Mouse (Mus musculus) intestine, embryonic 15.5 days (tissue): Measurements from ENCODE around the gene Nfkb1. TPM values are rescaled to one million over a fixed set of nuclear protein-coding genes. Genes with fewer than 3 reads are reported as not detected.

Experiments
- ATAC-seq: fragments of 200-750 bp; cut with Nextera tagmentation; 2 replicates; pipeline ENCODE4 v1.8.0; 2017; ENCODE audit warnings: moderate TSS enrichment, moderate library complexity
- H3K27ac ChIP-seq: fragments of 300-500 bp; sonication (generic); 2 replicates; pipeline ENCODE4 v1.5.1; 2015; ENCODE audit warnings: mild to moderate bottlenecking, inconsistent platforms
- H3K27me3 ChIP-seq: fragments of 300-500 bp; sonication (generic); replicated peaks from 2 replicates; pipeline ENCODE4 v1.6.1; 2015; ENCODE audit warnings: inconsistent platforms
- H3K36me3 ChIP-seq: fragments of 300-500 bp; sonication (generic); 2 replicates; pipeline ENCODE4 v1.6.1; 2015; ENCODE audit warnings: inconsistent platforms
- H3K4me1 ChIP-seq: fragments of 300-500 bp; sonication (generic); replicated peaks from 2 replicates; pipeline ENCODE4 v1.6.1; 2015; ENCODE audit warnings: inconsistent platforms
- H3K4me2 ChIP-seq: fragments of 300-500 bp; sonication (generic); replicated peaks from 2 replicates; pipeline ENCODE4 v1.6.1; 2015; ENCODE audit warnings: mild to moderate bottlenecking, inconsistent platforms
- H3K4me3 ChIP-seq: fragments of 300-500 bp; sonication (generic); replicated peaks from 2 replicates; pipeline ENCODE4 v1.5.1; 2015; ENCODE audit warnings: inconsistent platforms
- H3K9ac ChIP-seq: fragments of 300-500 bp; sonication (generic); 2 replicates; pipeline ENCODE4 v1.6.1; 2015; ENCODE audit warnings: inconsistent platforms
- H3K9me3 ChIP-seq: fragments of 300-500 bp; sonication (generic); 2 replicates; pipeline ENCODE4 v1.6.1; 2016; ENCODE audit warnings: inconsistent platforms
- WGBS: fragments of 180-500 bp; shearing (Covaris S2); methylation state at CpG from one replicate; pipeline ENCODE4 v1.1.7; 2015; 5-methylcytosine and 5-hydroxymethylcytosine counted together
- polyA plus RNA-seq: library from polyadenylated mRNA; unstranded; fragments of >200 nt; fragmentation: Nextera tagmentation; extraction: Ambion mirVana; gene quantifications from 2 replicates; pipeline ENCODE4 v1.2.1, GENCODE M21; 2015

Nfkb1 gene
- polyA plus RNA-seq, 1 experiment from 2014 or later: 19.7 TPM

- WGBS: 92% methylated on average over 4 of the region's 4 CpGs
- ATAC-seq: no peak
- 0 out of 2 replicates have a peak, but pooled peaks cover 7% of the 10 kb centered on the region for H3K36me3 ChIP-seq
Measured at GRCm38 (mm10) chr3:135656156-135656555, 35.2 kb downstream of the Nfkb1 start.

GRCm38 (mm10) chr3:135650773-135651555 is 40.4 kb downstream of the Nfkb1 start:
- no peaks in the 10 kb centered on the region for H3K4me1 ChIP-seq
- no peak overlapping the region for H3K4me2 ChIP-seq
- WGBS: 84% methylated on average over 15 of the region's 15 CpGs
- no peaks in the 10 kb centered on the region for H3K9me3 ChIP-seq
- no peaks in the 10 kb centered on the region for H3K27me3 ChIP-seq
- H3K36me3 ChIP-seq: 0 out of 2 replicates have a peak, but pooled peaks cover 10% of the 10 kb centered on the region
- H3K9ac ChIP-seq: no peak overlapping the region
- no peak for ATAC-seq
- H3K4me3 ChIP-seq: no peak overlapping the region
- no peak overlapping the region for H3K27ac ChIP-seq

More at GRCm38 (mm10) chr3:135656156-135656555, 35.2 kb downstream of the Nfkb1 start:
- H3K4me1 ChIP-seq: no peaks in the 10 kb centered on the region
- no peak overlapping the region for H3K27ac ChIP-seq
- H3K4me3 ChIP-seq: no peak overlapping the region
- H3K27me3 ChIP-seq: no peaks in the 10 kb centered on the region
- H3K9ac ChIP-seq: no peak overlapping the region
- H3K9me3 ChIP-seq: no peaks in the 10 kb centered on the region
- no peak overlapping the region for H3K4me2 ChIP-seq

- no peak overlapping the region for H3K27ac ChIP-seq
- H3K4me2 ChIP-seq: no peak overlapping the region
- 0 out of 2 replicates have a peak, but pooled peaks cover 15% of the 10 kb centered on the region for H3K36me3 ChIP-seq
- no peaks in the 10 kb centered on the region for H3K4me1 ChIP-seq
- H3K4me3 ChIP-seq: no peak overlapping the region
- WGBS: 80% methylated on average over 10 of the region's 10 CpGs
- no peak for ATAC-seq
- H3K9me3 ChIP-seq: no peaks in the 10 kb centered on the region
- H3K27me3 ChIP-seq: no peaks in the 10 kb centered on the region
- no peak overlapping the region for H3K9ac ChIP-seq
Measured at GRCm38 (mm10) chr3:135649809-135650208, 41.5 kb downstream of the Nfkb1 start.

- H3K27ac ChIP-seq: no peak overlapping the region
- WGBS: 90% methylated on average over 8 of the region's 8 CpGs
- ATAC-seq: no peak
- H3K9me3 ChIP-seq: no peaks in the 10 kb centered on the region
- H3K4me1 ChIP-seq: no peaks in the 10 kb centered on the region
- H3K4me2 ChIP-seq: no peak overlapping the region
- no peaks in the 10 kb centered on the region for H3K27me3 ChIP-seq
- no peak overlapping the region for H3K9ac ChIP-seq
- no peak overlapping the region for H3K4me3 ChIP-seq
- 0 out of 2 replicates have a peak, but pooled peaks cover 11% of the 10 kb centered on the region for H3K36me3 ChIP-seq
Measured at GRCm38 (mm10) chr3:135648501-135648900, 42.8 kb downstream of the Nfkb1 start.

- no peak overlapping the region for H3K9ac ChIP-seq
- H3K36me3 ChIP-seq: 0 out of 2 replicates have a peak, but pooled peaks cover 8% of the 10 kb centered on the region
- no peak overlapping the region for H3K4me2 ChIP-seq
- no peak for ATAC-seq
- no peaks in the 10 kb centered on the region for H3K4me1 ChIP-seq
- H3K4me3 ChIP-seq: no peak overlapping the region
- WGBS: 100% methylated on average over 1 of the region's 1 CpGs
- H3K27ac ChIP-seq: no peak overlapping the region
- H3K9me3 ChIP-seq: no peaks in the 10 kb centered on the region
- no peaks in the 10 kb centered on the region for H3K27me3 ChIP-seq
Measured at GRCm38 (mm10) chr3:135646622-135647021, 44.7 kb downstream of the Nfkb1 start.

- H3K27ac ChIP-seq: no peak overlapping the region
- H3K4me3 ChIP-seq: no peak overlapping the region
- H3K27me3 ChIP-seq: no peaks in the 10 kb centered on the region
- H3K9me3 ChIP-seq: no peaks in the 10 kb centered on the region
- H3K4me1 ChIP-seq: no peaks in the 10 kb centered on the region
- H3K36me3 ChIP-seq: 0 out of 2 replicates have a peak, but pooled peaks cover 8% of the 10 kb centered on the region
- H3K4me2 ChIP-seq: no peak overlapping the region
- H3K9ac ChIP-seq: no peak overlapping the region
- 87% methylated on average over 3 of the region's 3 CpGs for WGBS
- ATAC-seq: no peak
Measured at GRCm38 (mm10) chr3:135644971-135645370, 46.4 kb downstream of the Nfkb1 start.

- Histone ChIP-seq H3K36me3 (0 out of 2 replicates have a peak, but pooled peaks cover 8% of the 10 kb centered on the region), H3K27ac (no peak overlapping the region), H3K9ac (no peak overlapping the region), H3K27me3 (no peaks in the 10 kb centered on the region), H3K4me2 (no peak overlapping the region), H3K9me3 (no peaks in the 10 kb centered on the region), H3K4me3 (no peak overlapping the region), H3K4me1 (0 out of 2 replicates have a peak, but pooled peaks cover 8% of the 10 kb centered on the region)
- peak; percentile 67 for ATAC-seq
- WGBS: 43% methylated on average over 4 of the region's 4 CpGs
Measured at GRCm38 (mm10) chr3:135641623-135641915, 49.8 kb downstream of the Nfkb1 start.

- Histone ChIP-seq H3K27me3 (no peaks in the 10 kb centered on the region), H3K4me2 (no peak overlapping the region), H3K36me3 (0 out of 2 replicates have a peak, but pooled peaks cover 6% of the 10 kb centered on the region), H3K4me3 (no peak overlapping the region), H3K4me1 (0 out of 2 replicates have a peak, but pooled peaks cover 8% of the 10 kb centered on the region), H3K27ac (no peak overlapping the region), H3K9me3 (no peaks in the 10 kb centered on the region), H3K9ac (no peak overlapping the region)
- WGBS: 78% methylated on average over 16 of the region's 16 CpGs
- ATAC-seq: peak; percentile 50
Measured at GRCm38 (mm10) chr3:135640856-135641622, 50.3 kb downstream of the Nfkb1 start.

GRCm38 (mm10) chr3:135640203-135640602 is 51.1 kb downstream of the Nfkb1 start:
- 0 out of 2 replicates have a peak, but pooled peaks cover 8% of the 10 kb centered on the region for H3K4me1 ChIP-seq
- no peak overlapping the region for H3K4me3 ChIP-seq
- no peak overlapping the region for H3K9ac ChIP-seq
- H3K36me3 ChIP-seq: 0 out of 2 replicates have a peak, but pooled peaks cover under 1% of the 10 kb centered on the region
- H3K27me3 ChIP-seq: no peaks in the 10 kb centered on the region
- no peaks in the 10 kb centered on the region for H3K9me3 ChIP-seq
- 86% methylated on average over 5 of the region's 5 CpGs for WGBS
- H3K27ac ChIP-seq: no peak overlapping the region
- H3K4me2 ChIP-seq: no peak overlapping the region
- no peak for ATAC-seq

GRCm38 (mm10) chr3:135637592-135637991 is 53.8 kb downstream of the Nfkb1 start:
- Histone ChIP-seq H3K9ac (no peak overlapping the region), H3K27ac (no peak overlapping the region), H3K4me3 (no peak overlapping the region), H3K9me3 (no peaks in the 10 kb centered on the region), H3K36me3 (no peaks in the 10 kb centered on the region), H3K4me1 (0 out of 2 replicates have a peak, but pooled peaks cover 8% of the 10 kb centered on the region), H3K27me3 (no peaks in the 10 kb centered on the region), H3K4me2 (no peak overlapping the region)
- WGBS: 80% methylated on average over 5 of the region's 5 CpGs
- no peak for ATAC-seq

- 48% methylated on average over 14 of the region's 14 CpGs for WGBS
- H3K27ac ChIP-seq: no peak overlapping the region
Measured at GRCm38 (mm10) chr3:135636454-135636853, 54.9 kb downstream of the Nfkb1 start.

GRCm38 (mm10) chr3:135635646-135636434 is 55.5 kb downstream of the Nfkb1 start:
- Histone ChIP-seq H3K27ac (no peak overlapping the region), H3K9me3 (no peaks in the 10 kb centered on the region)

More at GRCm38 (mm10) chr3:135636454-135636853, 54.9 kb downstream of the Nfkb1 start:
- Histone ChIP-seq H3K36me3 (no peaks in the 10 kb centered on the region), H3K4me3 (no peak overlapping the region), H3K9me3 (no peaks in the 10 kb centered on the region), H3K4me1 (0 out of 2 replicates have a peak, but pooled peaks cover 8% of the 10 kb centered on the region), H3K4me2 (no peak overlapping the region), H3K27me3 (no peaks in the 10 kb centered on the region), H3K9ac (no peak overlapping the region)
- ATAC-seq: no peak

More at GRCm38 (mm10) chr3:135635646-135636434, 55.5 kb downstream of the Nfkb1 start:
- no peak for ATAC-seq
- H3K4me3 ChIP-seq: no peak overlapping the region
- no peaks in the 10 kb centered on the region for H3K36me3 ChIP-seq
- no peak overlapping the region for H3K4me2 ChIP-seq
- 76% methylated on average over 14 of the region's 14 CpGs for WGBS
- no peak overlapping the region for H3K9ac ChIP-seq
- no peaks in the 10 kb centered on the region for H3K27me3 ChIP-seq
- H3K4me1 ChIP-seq: 0 out of 2 replicates have a peak, but pooled peaks cover 8% of the 10 kb centered on the region
